Mouse (Mus musculus): ENCODE data around the gene 4930562C15Rik. TPM values are rescaled to one million over a fixed set of nuclear protein-coding genes. Genes with fewer than 3 reads are reported as not detected.

The 4930562C15Rik gene
- polyA plus RNA-seq, 1 experiment from 2014 or later = 0.24 TPM

DNA sequence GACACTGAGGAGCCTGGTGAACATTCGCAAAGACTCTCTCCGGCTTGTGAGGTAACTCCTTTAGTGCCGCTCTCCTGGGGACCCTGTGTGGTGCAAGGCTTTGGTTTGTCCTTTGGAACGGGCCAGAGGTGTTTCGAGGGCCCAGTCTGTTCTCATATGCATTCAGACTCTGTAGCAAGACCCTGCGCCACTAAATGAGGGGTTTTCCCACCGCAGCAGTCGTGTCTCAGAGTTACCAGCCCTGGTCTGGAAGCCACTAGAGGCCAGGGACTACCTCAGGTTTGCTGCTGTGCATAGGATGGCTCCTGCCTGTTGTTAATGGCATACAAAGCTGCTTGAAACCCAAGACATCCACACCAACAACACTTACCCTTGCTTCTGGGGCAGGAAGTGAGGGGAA is 75.5 kb downstream of the 4930562C15Rik start:
- Histone ChIP-seq H3K27ac (no peak overlapping the region), H3K27me3 (no peaks in the 10 kb centered on the region), H3K4me2 (no peak overlapping the region), H3K36me3 (peaks cover 69% of the 10 kb centered on the region), H3K4me3 (no peak overlapping the region), H3K9me3 (no peaks in the 10 kb centered on the region), H3K9ac (no peak overlapping the region), H3K4me1 (peaks cover 10% of the 10 kb centered on the region)
- ATAC-seq (ENCODE audit: insufficient number of reproducible peaks, low FRiP score, low TSS enrichment, low read depth) = no peak
- 93% methylated on average over 8 of the region's 8 CpGs for WGBS

DNA sequence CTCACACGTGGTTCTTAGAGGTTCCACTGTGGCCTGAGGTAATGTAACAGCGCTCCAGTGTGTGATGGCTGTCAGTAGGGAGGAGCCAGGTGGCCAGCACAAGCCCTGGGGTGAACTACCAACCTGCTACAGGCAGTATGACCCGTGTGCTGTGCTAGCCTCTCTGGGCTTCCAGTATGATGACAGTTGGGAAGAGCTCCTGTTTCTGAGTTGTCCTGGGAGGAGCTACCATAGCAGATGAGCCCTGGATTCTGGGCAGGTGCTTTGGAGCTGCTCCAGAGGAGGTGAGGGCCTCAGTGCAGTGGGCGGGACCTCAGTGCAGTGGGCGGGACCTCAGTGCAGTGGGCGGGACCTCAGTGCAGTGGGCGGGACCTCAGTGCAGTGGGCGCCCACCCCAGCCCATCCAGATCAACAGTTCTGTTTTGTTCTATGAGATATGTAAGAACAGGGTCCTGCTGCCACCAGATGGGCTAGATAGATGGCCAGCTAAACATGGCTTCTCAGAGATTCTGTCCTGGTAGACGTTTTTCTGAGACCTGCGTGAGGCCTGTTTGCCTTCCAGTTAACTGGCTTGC is 76.9 kb downstream of the 4930562C15Rik start:
- no peaks in the 10 kb centered on the region for H3K27me3 ChIP-seq
- H3K36me3 ChIP-seq = peaks cover 83% of the 10 kb centered on the region
- H3K4me2 ChIP-seq = no peak overlapping the region
- H3K4me3 ChIP-seq = no peak overlapping the region
- ATAC-seq (ENCODE audit: insufficient number of reproducible peaks, low FRiP score, low TSS enrichment, low read depth) = no peak
- H3K9me3 ChIP-seq = no peaks in the 10 kb centered on the region
- whole genome bisulfite sequencing = 76% methylated on average over 10 of the region's 10 CpGs
- peaks cover 10% of the 10 kb centered on the region for H3K4me1 ChIP-seq
- H3K9ac ChIP-seq = no peak overlapping the region
- peak overlapping the region; percentile 75; the same call in 1 of the 2 replicates for H3K27ac ChIP-seq

DNA sequence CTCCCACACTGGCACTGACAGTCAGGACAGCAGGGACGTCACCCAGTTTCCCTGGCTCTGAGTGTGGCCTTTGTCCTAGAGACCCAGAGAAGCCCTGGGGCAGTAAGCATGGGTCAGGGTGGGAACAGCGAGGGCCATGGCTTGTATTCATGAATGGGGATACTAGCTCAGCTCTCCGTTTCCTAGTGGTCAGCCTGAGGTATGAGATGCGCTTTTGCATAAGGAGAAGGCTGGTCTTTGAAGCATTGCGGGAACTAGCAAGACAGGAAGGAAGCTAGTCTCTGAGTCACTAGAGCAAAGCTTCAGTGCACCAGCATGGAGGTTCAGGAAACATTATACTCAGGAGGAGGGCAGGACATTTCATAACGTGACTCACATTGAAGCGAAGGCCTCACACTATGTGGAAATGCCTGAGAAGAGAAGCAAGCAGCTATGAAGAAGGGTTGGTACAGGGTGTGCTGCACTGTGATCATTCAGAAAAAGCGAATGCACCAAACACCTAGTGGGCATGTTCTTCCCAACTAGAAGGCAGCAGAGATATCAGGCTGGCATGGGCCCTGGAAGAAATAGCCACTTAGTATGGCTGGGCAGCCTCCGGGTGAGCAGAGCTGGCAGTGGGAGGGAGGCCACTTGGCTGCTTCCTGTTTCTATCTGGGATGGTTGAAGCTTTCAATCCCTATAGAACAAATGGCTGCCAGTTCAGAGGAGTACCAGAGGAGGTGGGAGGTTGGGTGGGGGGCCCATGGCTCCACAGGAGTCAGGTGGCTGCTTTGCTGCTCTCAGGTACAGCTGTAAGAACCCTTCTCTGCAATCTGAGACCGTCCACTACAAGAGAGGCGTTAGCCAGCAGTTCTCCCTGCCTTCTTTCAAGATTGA is 77.9 kb downstream of the 4930562C15Rik start:
- H3K9me3 ChIP-seq = no peaks in the 10 kb centered on the region
- H3K27ac ChIP-seq = peak overlapping the region; percentile 75
- H3K9ac ChIP-seq = no peak overlapping the region
- peaks cover 8% of the 10 kb centered on the region for H3K4me1 ChIP-seq
- no peak overlapping the region for H3K4me2 ChIP-seq
- peaks cover 84% of the 10 kb centered on the region for H3K36me3 ChIP-seq
- no peak overlapping the region for H3K4me3 ChIP-seq
- H3K27me3 ChIP-seq = no peaks in the 10 kb centered on the region
- no peak; the same call in 1 of the 2 replicates for ATAC-seq (ENCODE audit: insufficient number of reproducible peaks, low FRiP score, low TSS enrichment, low read depth)
- 69% methylated on average over 11 of the region's 11 CpGs for WGBS

DNA sequence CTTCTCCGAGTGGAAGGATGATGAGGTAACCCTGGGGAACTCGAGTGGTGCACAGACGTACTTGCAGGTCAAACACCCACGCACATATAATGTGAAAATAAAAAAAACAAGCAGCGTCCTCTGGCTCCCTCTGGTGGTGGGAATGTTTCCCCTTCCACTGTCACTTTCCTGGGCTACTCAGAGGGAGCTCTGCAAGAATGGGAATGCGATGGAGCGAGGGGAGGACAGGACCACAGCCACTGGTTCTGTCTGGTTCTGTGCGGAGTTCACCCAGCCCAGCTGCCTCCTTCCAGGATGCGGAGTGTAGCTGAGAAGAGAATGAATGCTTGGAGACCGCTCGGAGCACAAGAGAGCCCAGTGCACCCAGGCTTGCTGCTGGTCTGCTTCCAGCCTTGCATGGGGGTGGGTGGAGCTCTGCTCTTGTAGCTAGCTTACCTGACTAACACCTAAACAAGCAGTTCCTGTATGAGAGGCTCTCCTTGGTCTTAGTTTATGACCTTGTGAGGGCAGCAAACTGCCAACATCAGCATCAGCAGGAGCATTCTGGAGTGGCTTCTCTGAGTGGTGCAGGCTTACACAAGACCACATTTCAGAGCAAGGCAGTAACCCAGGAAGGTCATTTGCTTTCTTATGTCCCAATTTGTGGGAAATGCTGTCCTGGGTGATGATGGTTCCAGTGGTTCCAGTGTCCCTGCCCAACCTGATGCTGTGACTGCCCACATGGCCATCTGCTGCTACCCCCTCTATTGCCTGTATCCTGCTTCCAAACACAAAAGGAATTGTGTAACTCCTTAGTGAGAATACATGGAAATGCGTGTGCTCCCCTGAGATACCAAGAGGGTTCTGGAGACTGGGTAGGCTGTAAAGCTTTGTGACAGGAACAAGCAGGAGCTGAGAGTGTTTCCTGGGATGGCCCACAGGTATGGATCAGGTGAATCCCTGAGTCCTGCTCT is 78.8 kb downstream of the 4930562C15Rik start:
- Histone ChIP-seq H3K4me2 (no peak overlapping the region), H3K4me1 (peaks cover 8% of the 10 kb centered on the region), H3K27ac (peak overlapping the region; percentile 75; the same call in 1 of the 2 replicates), H3K4me3 (no peak overlapping the region), H3K9ac (no peak overlapping the region), H3K36me3 (peaks cover 84% of the 10 kb centered on the region), H3K9me3 (no peaks in the 10 kb centered on the region), H3K27me3 (no peaks in the 10 kb centered on the region)
- peak; percentile 60; the same call in 1 of the 2 replicates for ATAC-seq (ENCODE audit: insufficient number of reproducible peaks, low FRiP score, low TSS enrichment, low read depth)
- WGBS = 36% methylated on average over 12 of the region's 12 CpGs

DNA sequence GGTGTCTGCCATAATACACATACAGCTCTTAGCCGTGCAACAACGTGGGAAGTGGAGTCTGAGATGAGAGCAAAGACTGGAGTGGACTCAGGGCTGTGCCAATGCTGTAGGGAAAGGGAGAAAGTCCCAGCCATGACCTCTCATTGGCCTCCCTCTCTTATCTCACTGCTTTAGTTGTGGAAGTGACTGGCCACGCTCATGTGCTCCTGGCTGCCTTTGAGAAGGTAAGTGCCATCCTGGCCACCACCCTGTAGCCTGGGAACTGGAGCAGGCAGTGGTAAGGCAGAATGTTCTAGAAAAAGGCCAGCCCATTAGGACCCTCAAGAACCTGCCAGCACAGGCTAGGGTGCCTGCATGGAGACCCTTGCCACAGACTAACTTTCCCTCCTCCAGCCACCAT is 80.7 kb downstream of the 4930562C15Rik start:
- no peak overlapping the region for H3K4me2 ChIP-seq
- no peak for ATAC-seq (ENCODE audit: insufficient number of reproducible peaks, low FRiP score, low TSS enrichment, low read depth)
- peaks cover 83% of the 10 kb centered on the region for H3K36me3 ChIP-seq
- H3K9ac ChIP-seq = no peak overlapping the region
- H3K27ac ChIP-seq = no peak overlapping the region
- H3K9me3 ChIP-seq = no peaks in the 10 kb centered on the region
- H3K4me3 ChIP-seq = no peak overlapping the region
- peaks cover 8% of the 10 kb centered on the region for H3K4me1 ChIP-seq
- H3K27me3 ChIP-seq = no peaks in the 10 kb centered on the region
- 89% methylated on average over 3 of the region's 3 CpGs for WGBS

DNA sequence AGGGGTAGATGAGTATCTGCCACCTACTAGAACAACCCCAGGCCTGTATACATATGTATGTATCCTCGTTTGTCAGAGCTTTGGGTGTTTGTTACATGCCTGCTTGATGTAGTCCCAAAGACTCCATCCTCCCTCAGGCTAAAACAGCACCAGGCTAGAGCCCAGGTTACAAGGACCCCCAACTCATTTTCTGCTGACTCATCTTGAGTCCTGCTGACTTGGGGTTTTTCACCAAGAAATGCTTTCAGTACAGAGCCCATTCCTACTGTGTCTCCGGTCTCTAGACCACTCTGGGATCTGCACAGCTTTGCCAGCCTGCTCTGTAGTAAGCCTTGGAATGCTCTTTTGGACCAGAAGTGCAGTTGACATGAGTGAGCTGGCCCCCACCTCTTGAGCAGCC is 81.4 kb downstream of the 4930562C15Rik start:
- Histone ChIP-seq H3K9ac (no peak overlapping the region), H3K36me3 (peaks cover 81% of the 10 kb centered on the region), H3K4me3 (no peak overlapping the region), H3K27me3 (no peaks in the 10 kb centered on the region), H3K4me1 (peaks cover 8% of the 10 kb centered on the region), H3K4me2 (no peak overlapping the region), H3K27ac (no peak overlapping the region), H3K9me3 (no peaks in the 10 kb centered on the region)
- WGBS = 92% methylated on average over 2 of the region's 2 CpGs
- ATAC-seq (ENCODE audit: insufficient number of reproducible peaks, low FRiP score, low TSS enrichment, low read depth) = no peak

Other genes with a start within 250 kb of the 4930562C15Rik start
- 31.7 and 34.9 TPM in 2 replicates for gene Glis2, start 240.7 kb upstream of the 4930562C15Rik start, polyA plus RNA-seq (2015; fragmentation: Nextera tagmentation; extraction: Ambion mirVana)
- 75.8 and 83.1 TPM in 2 replicates for gene Pam16, start 210.4 kb upstream of the 4930562C15Rik start, polyA plus RNA-seq (2015; fragmentation: Nextera tagmentation; extraction: Ambion mirVana)
- 41.5 and 45.1 TPM in 2 replicates for gene Vasn, start 195.5 kb upstream of the 4930562C15Rik start, polyA plus RNA-seq (2015; fragmentation: Nextera tagmentation; extraction: Ambion mirVana)
- 60.5 and 65.1 TPM in 2 replicates for gene Dnaja3, start 195.4 kb upstream of the 4930562C15Rik start, polyA plus RNA-seq (2015; fragmentation: Nextera tagmentation; extraction: Ambion mirVana)
- gene Coro7, start 155.6 kb upstream of the 4930562C15Rik start, polyA plus RNA-seq (2015; fragmentation: Nextera tagmentation; extraction: Ambion mirVana) = 16.8 and 18.4 TPM in 2 replicates
- 48.3 and 54.5 TPM in 2 replicates for gene Nmral1, start 116.1 kb upstream of the 4930562C15Rik start, polyA plus RNA-seq (2015; fragmentation: Nextera tagmentation; extraction: Ambion mirVana)
- gene Hmox2, start 109.1 kb upstream of the 4930562C15Rik start, polyA plus RNA-seq (2015; fragmentation: Nextera tagmentation; extraction: Ambion mirVana) = 99.6 and 106 TPM in 2 replicates
- gene Cdip1, start 45.1 kb upstream of the 4930562C15Rik start, polyA plus RNA-seq (2015; fragmentation: Nextera tagmentation; extraction: Ambion mirVana) = 81.8 and 90.5 TPM in 2 replicates
- 43.4 and 49.3 TPM in 2 replicates for gene Ubald1, start 44.9 kb downstream of the 4930562C15Rik start, polyA plus RNA-seq (2015; fragmentation: Nextera tagmentation; extraction: Ambion mirVana)
- gene Mgrn1, start 50.8 kb downstream of the 4930562C15Rik start, polyA plus RNA-seq (2015; fragmentation: Nextera tagmentation; extraction: Ambion mirVana) = 85.9 and 89.9 TPM in 2 replicates
- gene Nudt16l1, start 103.3 kb downstream of the 4930562C15Rik start, polyA plus RNA-seq (2015; fragmentation: Nextera tagmentation; extraction: Ambion mirVana) = 147 and 151 TPM in 2 replicates
- 63.2 and 67.3 TPM in 2 replicates for gene Anks3, start 128.8 kb downstream of the 4930562C15Rik start, polyA plus RNA-seq (2015; fragmentation: Nextera tagmentation; extraction: Ambion mirVana)
- gene Sept12, start 162.4 kb downstream of the 4930562C15Rik start, polyA plus RNA-seq (2015; fragmentation: Nextera tagmentation; extraction: Ambion mirVana) = not detected in 2 replicates
- 5.3 and 5.8 TPM in 2 replicates for gene Smim22, start 171.9 kb downstream of the 4930562C15Rik start, polyA plus RNA-seq (2015; fragmentation: Nextera tagmentation; extraction: Ambion mirVana)
- 45.0 and 51.9 TPM in 2 replicates for gene Rogdi, start 178.1 kb downstream of the 4930562C15Rik start, polyA plus RNA-seq (2015; fragmentation: Nextera tagmentation; extraction: Ambion mirVana)
- gene Glyr1, start 214.4 kb downstream of the 4930562C15Rik start, polyA plus RNA-seq (2015; fragmentation: Nextera tagmentation; extraction: Ambion mirVana) = 127 and 132 TPM in 2 replicates
- 16.9 and 19.6 TPM in 2 replicates for gene Ubn1, start 214.6 kb downstream of the 4930562C15Rik start, polyA plus RNA-seq (2015; fragmentation: Nextera tagmentation; extraction: Ambion mirVana)